Mouse (Mus musculus) megakaryocyte, embryonic 14.5 days (primary cell): ENCODE results near the gene Olfr159.

ENCODE experiments used
- FLI1 ChIP-seq: IDR thresholded peaks from 2 replicates; pipeline ENCODE4 v1.6.1; 2012; ENCODE audit warnings: low read length, inconsistent platforms, mixed read lengths
- GATA1 ChIP-seq: IDR thresholded peaks from 3 replicates; pipeline ENCODE4 v1.6.1; 2012; ENCODE audit warnings: mixed read lengths, low read length, inconsistent platforms, borderline replicate concordance

GRCm38 (mm10) chr4:43769374-43769773 lies 1.4 kb downstream of the Olfr159 start:
- TF ChIP-seq GATA1 (no peak), FLI1 (no peak)
